Mouse (Mus musculus) intestine, embryonic 16.5 days (tissue): ENCODE data around the gene Haghl. TPM values are rescaled to one million over a fixed set of nuclear protein-coding genes. Genes with fewer than 3 reads are reported as not detected.
"Not testable (repeated sequence)": the region's sequence is repeated elsewhere in the genome, so short reads cannot be mapped to it uniquely, and the experiment has no call there.

Experiments
- ATAC-seq: fragments of 200-750 bp; cut with Nextera tagmentation; 2 replicates; pipeline ENCODE4 v1.8.0; 2017; ENCODE audit warnings: moderate TSS enrichment, moderate library complexity
- H3K27ac ChIP-seq: fragments of 300-500 bp; sonication (generic); 2 replicates; pipeline ENCODE4 v1.5.1; 2014; ENCODE audit warnings: mild to moderate bottlenecking, low read length
- H3K27me3 ChIP-seq: fragments of 300-500 bp; sonication (generic); replicated peaks from 2 replicates; pipeline ENCODE4 v1.6.1; 2014; ENCODE audit warnings: low read length, control low read depth, mixed read lengths; ENCODE audit not compliant: control insufficient read depth, insufficient read depth
- H3K36me3 ChIP-seq: fragments of 300-500 bp; sonication (generic); 2 replicates; pipeline ENCODE4 v1.6.1; 2014; ENCODE audit warnings: low read length, control low read depth; ENCODE audit not compliant: control insufficient read depth, insufficient read depth
- H3K4me1 ChIP-seq: fragments of 300-500 bp; sonication (generic); 2 replicates; pipeline ENCODE4 v1.6.1; 2014; ENCODE audit warnings: low read length, control low read depth, mixed read lengths; ENCODE audit not compliant: control insufficient read depth, insufficient read depth
- H3K4me2 ChIP-seq: fragments of 300-500 bp; sonication (generic); 2 replicates; pipeline ENCODE4 v1.6.1; 2014; ENCODE audit warnings: low read depth, low read length, control low read depth
- H3K4me3 ChIP-seq: fragments of 300-500 bp; sonication (generic); 2 replicates; pipeline ENCODE4 v1.5.1; 2014; ENCODE audit warnings: mild to moderate bottlenecking, low read length
- H3K9ac ChIP-seq: fragments of 300-500 bp; sonication (generic); 2 replicates; pipeline ENCODE4 v1.6.1; 2014; ENCODE audit warnings: low read depth, low read length
- H3K9me3 ChIP-seq: fragments of 300-500 bp; sonication (generic); 2 replicates; pipeline ENCODE4 v1.6.1; 2016; ENCODE audit warnings: low read length, control low read depth; ENCODE audit not compliant: control insufficient read depth
- WGBS: fragments of 180-500 bp; shearing (Covaris S2); extraction: QIAGEN DNeasy Blood & Tissue Kit; methylation state at CpG from one replicate; pipeline ENCODE4 v1.1.7; 2014; 5-methylcytosine and 5-hydroxymethylcytosine counted together
- polyA plus RNA-seq: library from polyadenylated mRNA; unstranded; fragments of >200 nt; fragmentation: Nextera tagmentation; extraction: Ambion mirVana; gene quantifications from 2 replicates; pipeline ENCODE4 v1.2.1, GENCODE M21; 2015

The Haghl gene
- polyA plus RNA-seq, 1 experiment from 2014 or later, result 41.1 TPM

DNA sequence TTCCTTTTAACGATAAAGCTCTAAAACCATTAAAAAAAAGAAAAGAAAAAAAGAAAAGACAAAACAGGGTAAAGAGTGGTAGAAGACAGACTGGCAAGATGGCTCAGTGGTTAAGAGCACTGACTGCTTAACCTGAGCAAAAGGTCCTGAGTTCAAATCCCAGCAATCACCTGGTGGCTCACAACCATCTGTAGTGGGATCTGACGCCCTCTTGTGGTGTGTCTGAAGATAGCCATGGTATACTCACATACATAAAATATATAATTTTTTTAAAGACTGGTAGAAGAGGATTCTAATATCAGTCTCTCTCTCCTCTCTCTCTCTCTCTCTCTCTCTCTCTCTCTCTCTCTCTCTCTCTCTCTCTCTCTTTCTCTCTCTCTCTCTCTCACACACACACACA lies 22.0 kb upstream of the Haghl start:
- H3K36me3 ChIP-seq, H3K9ac ChIP-seq, H3K27ac ChIP-seq, H3K4me3 ChIP-seq, H3K4me2 ChIP-seq, H3K9me3 ChIP-seq, H3K4me1 ChIP-seq, ATAC-seq: not testable (repeated sequence)
- WGBS, result 45% methylated on average over 2 of the region's 2 CpGs
- H3K27me3 ChIP-seq, result peaks cover 22% of the 10 kb centered on the region

DNA sequence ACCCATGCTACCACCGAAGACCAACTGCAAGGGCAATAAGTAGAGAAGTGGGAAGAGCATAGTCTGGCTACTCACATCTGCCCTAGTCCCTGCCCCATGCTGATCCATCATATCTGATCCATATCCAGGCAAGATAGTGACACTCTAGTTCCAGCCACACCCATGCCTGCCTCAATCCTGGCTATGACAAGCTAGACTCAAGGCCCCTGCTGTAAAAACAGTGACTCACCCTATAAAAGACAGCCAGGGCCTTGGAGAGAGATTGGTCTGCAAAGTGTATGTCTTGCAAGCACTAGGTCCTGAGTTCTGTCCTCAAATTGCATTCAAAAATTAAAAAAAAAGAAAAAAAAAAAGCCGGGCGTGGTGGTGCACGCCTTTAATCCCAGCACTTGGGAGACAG lies 21.0 kb upstream of the Haghl start:
- WGBS, result 68% methylated on average over 4 of the region's 4 CpGs
- no peak overlapping the region for H3K4me2 ChIP-seq
- peaks cover 8% of the 10 kb centered on the region for H3K4me1 ChIP-seq
- H3K27ac ChIP-seq, result no peak overlapping the region
- peaks cover 20% of the 10 kb centered on the region for H3K27me3 ChIP-seq
- H3K4me3 ChIP-seq, result no peak overlapping the region
- no peak overlapping the region for H3K9ac ChIP-seq
- no peaks in the 10 kb centered on the region for H3K36me3 ChIP-seq
- peak; percentile 59; the same call in 1 of the 2 replicates for ATAC-seq
- no peaks in the 10 kb centered on the region for H3K9me3 ChIP-seq

DNA sequence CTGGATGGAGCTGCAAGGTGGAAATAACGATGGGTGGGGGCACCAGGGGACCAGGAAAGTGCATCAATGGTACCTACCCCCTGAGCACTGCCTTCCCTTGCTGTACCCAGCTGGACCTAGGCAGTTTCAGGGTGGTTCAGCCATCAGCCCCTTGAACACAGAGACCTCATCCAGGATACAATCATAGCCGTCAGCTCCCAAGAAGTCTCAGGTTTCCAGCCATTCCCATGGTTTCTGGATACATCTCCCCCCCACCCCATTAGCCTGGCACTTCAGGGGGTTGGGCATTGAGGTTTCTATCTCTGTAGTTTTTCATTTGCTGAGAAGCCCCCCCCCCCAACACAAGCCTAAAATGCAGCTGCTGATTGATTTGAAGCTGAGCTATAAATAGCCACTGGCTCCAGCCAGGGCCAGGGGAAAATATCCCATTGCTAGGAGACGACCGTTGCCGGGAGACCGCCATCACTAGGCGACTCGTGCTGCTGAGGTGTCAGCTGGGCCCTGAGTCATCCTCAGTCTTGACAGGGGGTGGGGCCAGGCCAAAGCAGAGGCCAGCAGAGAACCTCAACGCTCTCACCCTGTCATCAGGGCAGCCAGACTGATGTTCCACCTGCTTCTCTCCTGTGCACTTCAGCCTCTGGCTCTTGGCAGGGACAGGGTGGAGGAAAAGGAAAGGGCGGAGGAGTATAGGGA lies 17.5 kb upstream of the Haghl start:
- no peak overlapping the region for H3K9ac ChIP-seq
- no peaks in the 10 kb centered on the region for H3K36me3 ChIP-seq
- ATAC-seq, result peak; percentile 45
- H3K4me2 ChIP-seq, result no peak overlapping the region
- H3K9me3 ChIP-seq, result no peaks in the 10 kb centered on the region
- no peaks in the 10 kb centered on the region for H3K27me3 ChIP-seq
- 11% methylated on average over 10 of the region's 10 CpGs for WGBS
- H3K4me1 ChIP-seq, result no peaks in the 10 kb centered on the region
- no peak overlapping the region for H3K4me3 ChIP-seq
- no peak overlapping the region for H3K27ac ChIP-seq

DNA sequence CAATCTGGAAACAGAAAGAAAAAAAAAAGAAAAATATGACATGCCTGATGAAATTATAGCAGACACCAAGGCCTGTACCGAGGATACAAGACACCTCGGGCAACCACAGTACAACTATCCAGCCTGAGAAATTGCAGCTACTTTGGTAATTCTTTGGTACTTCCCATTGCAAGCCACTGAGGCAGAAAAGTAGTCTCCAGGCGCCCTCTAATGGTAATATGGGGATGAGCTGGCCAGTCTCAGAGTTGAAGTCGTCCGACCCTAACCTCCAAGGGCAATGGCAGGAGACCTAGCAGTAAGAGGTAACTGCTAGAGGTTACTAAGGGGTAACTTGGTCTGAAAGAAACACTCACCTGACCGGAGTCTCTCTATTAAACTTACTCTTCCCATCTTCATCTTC lies 15.6 kb upstream of the Haghl start:
- H3K4me3 ChIP-seq, result no peak overlapping the region
- H3K9ac ChIP-seq, result no peak overlapping the region
- H3K27ac ChIP-seq, result no peak overlapping the region
- H3K9me3 ChIP-seq, result no peaks in the 10 kb centered on the region
- no peak overlapping the region for H3K4me2 ChIP-seq
- ATAC-seq, result peak; percentile 32; the same call in 1 of the 2 replicates
- no peaks in the 10 kb centered on the region for H3K27me3 ChIP-seq
- WGBS, result 8% methylated on average over 6 of the region's 6 CpGs
- H3K36me3 ChIP-seq, result no peaks in the 10 kb centered on the region
- peaks cover 10% of the 10 kb centered on the region; the same call in 1 of the 2 replicates for H3K4me1 ChIP-seq

DNA sequence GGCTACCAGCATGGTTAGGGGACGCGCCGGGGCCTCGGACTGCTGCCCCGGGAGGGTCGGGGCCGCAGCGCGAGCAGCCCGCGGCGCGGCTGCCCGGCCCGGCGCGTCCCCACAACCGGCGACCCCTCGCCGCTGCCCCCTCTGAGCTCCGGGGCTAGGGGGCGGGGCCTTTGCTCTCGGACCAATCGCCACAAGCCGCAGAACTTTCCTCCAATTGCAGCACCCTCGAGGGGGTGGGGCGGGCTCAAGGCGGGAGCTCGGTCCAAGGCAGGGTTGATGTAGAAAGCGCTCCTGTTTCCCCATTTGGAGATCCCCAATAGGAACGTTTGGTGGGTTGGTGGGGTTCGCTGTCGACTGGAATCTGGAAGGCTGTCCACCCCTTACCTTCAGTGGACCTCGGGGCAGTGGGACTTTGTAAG lies 11.5 kb upstream of the Haghl start, which contains the start of gene Metrn:
TSS of gene Metrn (minus strand) at position 186 of the 419 bp plus-strand sequence.
- H3K9me3 ChIP-seq, result no peaks in the 10 kb centered on the region
- peaks cover 29% of the 10 kb centered on the region for H3K4me1 ChIP-seq
- no peaks in the 10 kb centered on the region for H3K27me3 ChIP-seq
- 0 out of 2 replicates have a peak, but pooled peaks cover 2% of the 10 kb centered on the region for H3K36me3 ChIP-seq
- peak within 1 kb of the TSS; percentile 6 for H3K27ac ChIP-seq
- ATAC-seq, result peak; percentile 77
- under 1% methylated on average over 35 of the region's 35 CpGs for WGBS
- peak within 1 kb of the TSS; percentile 97 for H3K4me2 ChIP-seq
- peak within 1 kb of the TSS; percentile 75 for H3K9ac ChIP-seq
- peak within 1 kb of the TSS; percentile 83 for H3K4me3 ChIP-seq

DNA sequence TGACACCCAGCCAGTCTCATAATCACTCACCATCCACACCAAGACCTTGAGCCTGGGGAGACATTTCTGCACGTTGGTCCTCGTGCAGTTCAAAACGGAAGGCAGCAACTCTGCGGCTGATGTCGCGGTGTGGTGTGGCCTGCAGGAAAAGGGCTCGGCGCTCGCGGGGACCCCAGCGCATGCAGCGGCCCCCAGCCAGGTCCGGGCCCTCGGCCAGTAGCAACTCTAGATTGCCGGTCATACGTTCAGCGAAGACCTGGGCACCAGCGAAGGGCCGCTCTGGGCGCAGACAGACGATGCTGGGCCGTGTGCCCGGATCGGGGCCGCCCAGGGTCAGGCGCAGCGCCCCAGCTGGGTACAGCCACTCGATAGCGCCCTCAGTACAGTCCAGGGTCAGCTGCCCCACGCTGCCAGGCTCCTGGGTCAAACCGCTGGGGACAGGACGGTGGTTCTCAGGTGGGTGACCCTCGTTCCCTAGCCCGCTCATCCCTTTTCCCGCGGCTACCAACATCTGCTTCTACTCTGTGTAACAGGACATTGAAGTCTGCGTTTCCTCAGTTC lies 10.8 kb upstream of the Haghl start:
- Histone ChIP-seq H3K36me3 (0 out of 2 replicates have a peak, but pooled peaks cover 2% of the 10 kb centered on the region), H3K4me2 (peak overlapping the region; percentile 97), H3K4me3 (peak overlapping the region; percentile 83), H3K9me3 (no peaks in the 10 kb centered on the region), H3K4me1 (peaks cover 31% of the 10 kb centered on the region), H3K27me3 (no peaks in the 10 kb centered on the region), H3K27ac (peak overlapping the region; percentile 6), H3K9ac (peak overlapping the region; percentile 75)
- ATAC-seq, result 0 out of 2 replicates have a peak, but pooled peaks have one; percentile 1
- WGBS, result 5% methylated on average over 36 of the region's 37 CpGs

DNA sequence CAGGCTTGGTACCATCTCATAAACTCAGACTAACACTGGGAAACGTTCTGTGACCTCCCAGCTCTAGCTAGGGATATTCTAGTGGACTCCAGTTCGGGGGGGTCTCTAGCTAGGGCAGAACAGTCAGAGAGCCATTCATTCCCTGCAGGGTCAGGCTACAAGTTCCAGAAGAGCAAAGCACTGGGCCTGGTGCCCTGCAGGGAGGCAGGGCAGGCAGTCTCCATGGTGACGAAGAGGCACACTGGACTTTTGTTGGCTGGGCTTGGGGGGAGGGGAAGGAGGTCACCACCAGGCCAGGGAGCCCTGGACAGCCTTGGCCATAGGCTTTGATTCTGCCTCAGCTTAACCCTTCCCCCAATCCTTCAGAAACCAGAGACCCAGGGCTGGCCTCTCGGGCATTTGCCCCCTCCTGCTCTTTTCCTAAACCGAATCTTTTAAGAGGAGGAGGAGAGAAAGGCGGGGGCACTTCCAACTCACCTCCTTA lies 10.2 kb upstream of the Haghl start, which contains the start of gene AC134908.4:
TSS of gene AC134908.4 (minus strand) at position 51 of the 484 bp plus-strand sequence.
- Histone ChIP-seq H3K27me3 (no peaks in the 10 kb centered on the region), H3K9me3 (no peaks in the 10 kb centered on the region), H3K36me3 (0 out of 2 replicates have a peak, but pooled peaks cover 2% of the 10 kb centered on the region), H3K4me3 (peak within 1 kb of the TSS; percentile 83), H3K4me2 (peak within 1 kb of the TSS; percentile 97), H3K27ac (peak within 1 kb of the TSS; percentile 28), H3K4me1 (peaks cover 37% of the 10 kb centered on the region), H3K9ac (peak within 1 kb of the TSS; percentile 75)
- ATAC-seq, result no peak
- 39% methylated on average over 6 of the region's 6 CpGs for WGBS

DNA sequence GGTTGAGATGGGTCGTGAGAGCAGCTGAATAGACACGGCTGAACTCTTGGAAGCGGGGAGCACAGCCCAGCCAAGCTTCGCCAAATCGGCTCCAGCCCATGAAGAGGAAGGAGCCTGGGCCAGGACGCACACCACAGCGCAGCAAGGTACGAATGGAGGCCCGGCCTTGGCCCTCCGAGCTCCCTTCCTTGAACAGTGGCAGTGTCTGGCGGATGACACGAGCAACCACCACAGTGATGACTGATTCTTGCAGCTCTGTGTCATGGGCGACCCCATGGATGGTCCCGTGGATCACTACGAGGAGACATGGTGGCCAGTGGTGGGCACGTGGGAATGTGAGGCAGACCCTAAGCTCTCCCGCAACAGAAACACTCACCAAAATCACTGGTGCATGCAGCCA lies 9.5 kb upstream of the Haghl start:
- no peak overlapping the region for H3K4me2 ChIP-seq
- WGBS, result 82% methylated on average over 17 of the region's 17 CpGs
- ATAC-seq, result no peak
- no peaks in the 10 kb centered on the region for H3K27me3 ChIP-seq
- H3K4me1 ChIP-seq, result peaks cover 37% of the 10 kb centered on the region
- H3K4me3 ChIP-seq, result no peak overlapping the region
- H3K27ac ChIP-seq, result 0 out of 2 replicates have a peak overlapping the region, but pooled peaks have one; percentile 28
- H3K9me3 ChIP-seq, result no peaks in the 10 kb centered on the region
- no peak overlapping the region for H3K9ac ChIP-seq
- 0 out of 2 replicates have a peak, but pooled peaks cover 2% of the 10 kb centered on the region for H3K36me3 ChIP-seq

DNA sequence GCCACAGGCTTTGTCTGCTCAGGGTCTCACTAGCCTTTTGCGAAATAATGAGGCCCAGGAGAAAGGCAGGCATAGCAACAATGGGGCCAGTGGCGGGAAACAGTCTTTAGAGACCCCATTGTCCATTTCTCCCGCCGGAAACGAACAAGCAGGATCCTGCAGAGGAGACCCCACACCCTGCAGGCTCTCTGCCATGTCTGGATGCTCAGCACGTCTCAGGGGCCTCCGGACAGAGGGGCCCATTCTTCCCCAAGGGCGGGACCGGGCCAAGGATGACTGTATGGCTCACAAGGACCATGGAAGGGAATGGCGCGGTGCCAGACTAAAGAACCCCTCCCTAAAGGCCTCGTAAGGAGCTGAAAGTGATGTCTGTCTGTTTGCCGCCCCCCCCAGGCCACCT lies 8.7 kb upstream of the Haghl start:
- 0 out of 2 replicates have a peak overlapping the region, but pooled peaks have one; percentile 13 for H3K9ac ChIP-seq
- H3K27me3 ChIP-seq, result no peaks in the 10 kb centered on the region
- 66% methylated on average over 13 of the region's 13 CpGs for WGBS
- H3K36me3 ChIP-seq, result peaks cover 8% of the 10 kb centered on the region; the same call in 1 of the 2 replicates
- peaks cover 37% of the 10 kb centered on the region for H3K4me1 ChIP-seq
- no peak overlapping the region for H3K4me3 ChIP-seq
- no peak overlapping the region for H3K4me2 ChIP-seq
- H3K27ac ChIP-seq, result no peak overlapping the region
- H3K9me3 ChIP-seq, result no peaks in the 10 kb centered on the region
- no peak for ATAC-seq
